Mouse (Mus musculus) lung, postnatal 4 days (tissue): ENCODE data around the gene Xpnpep3.

Experiments
- DNase-seq, 2 experiments: peaks; one replicate each; pipeline ENCODE4 v3.0.0; 2021

Gene Xpnpep3

DNA sequence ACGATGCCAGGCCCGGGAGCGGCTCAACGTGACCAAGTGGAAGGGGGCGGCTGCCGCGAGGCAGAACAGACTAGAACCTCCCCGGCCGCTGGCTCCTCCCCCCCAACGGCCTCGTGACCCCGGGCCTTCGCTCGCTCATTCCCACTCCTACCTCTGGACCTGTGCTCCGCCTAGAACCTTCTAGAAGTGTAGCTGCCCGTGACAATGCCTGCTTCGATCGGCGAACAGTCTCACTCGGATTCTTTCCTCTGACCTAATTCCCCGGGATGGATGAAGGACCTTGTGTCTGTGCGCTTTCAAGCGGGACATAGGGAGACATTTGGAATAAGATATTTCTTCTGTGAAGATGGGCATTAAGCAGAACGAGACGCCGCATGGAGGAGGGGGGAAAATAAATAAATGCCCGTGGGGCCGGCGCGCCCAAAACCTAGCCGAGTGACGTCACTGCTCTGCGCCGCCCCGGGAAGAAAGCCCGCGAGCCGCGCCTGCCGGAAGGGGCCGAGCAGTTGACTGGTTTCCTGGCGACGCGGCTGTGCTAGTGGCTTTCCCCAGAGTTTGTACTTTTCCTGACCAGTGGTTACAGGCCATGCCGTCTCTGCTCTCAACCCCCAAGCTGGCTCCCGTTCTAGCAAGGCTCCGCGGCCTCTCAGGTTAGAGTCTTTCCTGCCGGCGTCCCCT is at the start of gene Xpnpep3, which contains the start of gene St13:
Gene Xpnpep3 (plus strand): TSS at position 501 of the 678 bp plus-strand sequence.
Gene St13 (minus strand): TSS at position 440 of the 678 bp plus-strand sequence.
- DNase-seq, result peak; percentile 98

DNA sequence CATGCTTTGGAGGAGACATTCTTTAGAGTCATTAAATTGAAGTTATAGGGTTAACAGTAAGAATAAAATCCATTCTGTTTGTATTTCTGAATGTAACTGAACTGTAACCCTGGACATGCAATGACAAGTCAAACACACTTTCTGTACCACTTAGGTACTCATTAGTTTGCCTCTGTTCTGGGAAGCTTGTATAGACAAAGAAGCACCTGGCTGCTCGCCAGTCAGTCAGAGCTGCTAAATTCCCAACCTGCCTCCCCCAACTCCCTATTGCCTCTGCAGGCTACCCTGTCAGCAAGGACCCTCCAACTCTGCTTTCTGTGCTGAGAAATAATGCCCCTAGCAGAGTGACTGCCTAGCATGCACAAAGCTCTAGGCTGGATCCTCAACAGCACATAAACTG is 49.5 kb upstream of the Xpnpep3 start:
- no peak for DNase-seq

GRCm38 (mm10) chr15:81352638-81353037 is 47.3 kb upstream of the Xpnpep3 start:
- no peak for DNase-seq

DNA sequence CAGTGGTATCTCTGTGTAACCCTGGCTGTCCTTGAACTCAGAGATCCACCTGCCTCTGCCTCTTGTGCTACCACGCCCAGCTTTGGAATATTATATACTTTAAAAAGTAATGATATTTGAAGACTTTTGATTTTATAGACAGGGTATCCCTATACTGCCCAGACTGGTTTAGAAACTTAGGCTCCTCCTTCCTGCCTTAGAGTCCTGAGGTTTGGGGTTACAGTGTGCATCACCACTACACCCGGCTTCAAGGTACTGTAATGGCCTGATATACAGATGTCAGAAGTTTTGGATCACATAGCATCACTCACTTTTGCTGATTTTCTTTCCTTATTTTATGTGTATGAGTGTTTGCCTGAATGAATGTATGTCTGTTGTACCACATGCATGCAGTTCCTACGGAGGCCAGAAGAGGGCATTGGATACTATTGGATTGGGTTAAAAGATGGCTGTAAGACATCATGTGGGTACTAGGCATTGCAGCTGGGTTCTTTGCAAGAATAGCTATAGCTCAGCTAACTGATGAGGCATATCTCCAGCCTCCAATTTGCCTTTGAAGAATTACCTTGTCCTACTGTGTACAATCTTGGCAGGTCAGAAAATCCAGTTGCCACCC is 44.7 kb upstream of the Xpnpep3 start:
- DNase-seq, result peak in 1 of 2 experiments; percentile 57

DNA sequence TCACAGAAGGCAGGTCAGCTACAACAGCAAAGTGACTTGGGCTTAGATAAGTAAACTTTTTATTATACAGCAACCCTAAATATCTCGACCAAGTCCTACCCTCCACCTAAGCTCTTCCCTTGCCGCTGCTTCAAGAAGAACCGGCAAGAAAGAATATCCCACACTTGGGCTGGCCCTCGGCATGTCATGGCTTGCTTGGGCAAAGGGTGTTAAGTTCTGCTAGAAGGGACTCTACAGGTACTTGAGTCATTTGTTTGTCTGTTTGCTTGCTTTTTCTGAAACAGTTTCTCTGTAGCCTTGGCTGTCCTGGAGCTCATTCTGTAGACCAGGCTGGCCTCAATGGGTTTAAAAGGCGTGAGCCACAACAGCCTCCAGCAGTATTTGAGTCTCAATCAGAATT is 43.0 kb upstream of the Xpnpep3 start:
- DNase-seq, result no peak

GRCm38 (mm10) chr15:81358943-81359342 is 41.0 kb upstream of the Xpnpep3 start:
- no peak for DNase-seq

GRCm38 (mm10) chr15:81359421-81359820 is 40.5 kb upstream of the Xpnpep3 start:
- no peak for DNase-seq

DNA sequence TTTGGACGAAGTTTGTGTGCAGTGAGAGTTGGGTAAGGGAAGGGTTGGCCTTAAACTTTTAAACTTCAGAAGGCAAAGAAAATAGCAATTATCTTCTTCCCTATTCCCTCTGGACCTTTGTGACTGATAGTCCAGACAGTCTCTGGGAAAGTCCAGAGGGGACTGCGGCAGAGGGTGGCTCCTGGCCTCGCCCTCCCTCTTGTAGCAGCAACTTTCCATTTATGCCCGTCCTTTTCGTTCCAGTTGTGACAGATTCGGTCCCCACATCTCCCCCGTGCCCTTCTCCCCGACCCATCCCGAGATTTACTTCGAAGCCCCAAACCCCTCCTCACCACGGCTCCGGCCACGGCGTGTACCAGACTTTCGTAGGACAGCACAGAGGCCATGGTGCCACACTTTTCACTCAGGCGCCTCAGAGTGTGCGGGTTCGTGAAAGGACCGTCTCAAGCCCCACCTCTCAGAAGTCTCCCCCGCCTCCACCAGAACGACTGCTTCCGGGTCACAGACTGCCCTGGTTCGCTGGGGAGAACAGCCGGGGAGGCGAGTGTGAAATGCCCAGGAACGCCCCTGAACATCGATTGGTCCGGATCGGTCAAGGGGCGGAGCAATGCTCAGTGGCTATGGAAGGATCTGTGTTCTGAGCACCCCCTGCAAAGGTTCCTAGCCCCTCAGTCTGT is 39.5 kb upstream of the Xpnpep3 start, which contains the start of gene Slc25a17:
Gene Slc25a17 (minus strand): TSS at position 468 of the 677 bp plus-strand sequence.
- peak; percentile 97 for DNase-seq

DNA sequence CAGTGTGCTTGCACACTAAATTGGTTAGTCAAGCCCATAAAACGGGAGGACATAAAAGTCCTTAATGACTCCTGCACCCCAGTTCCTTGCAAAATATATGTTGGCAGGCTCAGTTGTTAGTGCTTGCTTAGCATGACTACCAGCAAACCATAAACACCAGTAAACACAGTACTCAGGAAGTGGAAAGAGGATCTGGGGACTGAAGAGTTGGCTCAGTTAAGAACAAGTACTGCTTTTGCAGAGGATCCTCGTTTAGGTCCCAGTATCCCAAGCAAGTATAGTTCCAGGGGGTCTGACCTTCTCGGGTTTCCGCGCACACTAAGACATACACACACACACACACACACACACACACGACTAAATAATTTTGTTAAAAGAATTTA is 38.9 kb upstream of the Xpnpep3 start:
- DNase-seq, result no peak

DNA sequence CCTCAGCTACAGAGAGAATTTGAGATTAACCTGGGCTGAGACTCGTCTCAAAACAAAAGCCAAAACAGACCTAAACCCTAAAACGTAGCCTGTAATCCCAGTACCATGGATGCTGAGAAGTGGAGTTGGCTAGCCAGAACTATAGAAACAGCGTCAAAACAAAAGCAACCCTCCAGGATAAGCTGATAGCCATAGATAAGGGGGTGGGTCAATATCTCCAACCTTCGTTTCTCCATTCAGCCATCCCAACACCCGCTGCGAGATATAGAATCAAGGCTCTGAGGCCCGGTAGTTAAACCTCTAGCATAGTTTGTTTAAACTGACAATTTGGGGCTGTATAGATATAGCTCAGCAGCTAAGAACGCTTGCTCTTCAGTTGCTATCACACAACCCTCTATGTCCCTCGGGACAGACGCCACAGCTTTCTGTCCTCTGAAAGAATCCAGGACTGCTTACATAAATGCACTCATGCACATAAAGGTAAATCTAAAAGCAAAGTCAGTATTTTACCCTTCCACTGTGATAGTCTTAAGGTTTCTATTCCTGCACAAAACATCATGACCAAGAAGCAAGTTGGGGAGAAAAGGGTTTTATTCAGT is 38.4 kb upstream of the Xpnpep3 start:
- no peak for DNase-seq

GRCm38 (mm10) chr15:81362501-81362900 is 37.4 kb upstream of the Xpnpep3 start:
- no peak for DNase-seq

DNA sequence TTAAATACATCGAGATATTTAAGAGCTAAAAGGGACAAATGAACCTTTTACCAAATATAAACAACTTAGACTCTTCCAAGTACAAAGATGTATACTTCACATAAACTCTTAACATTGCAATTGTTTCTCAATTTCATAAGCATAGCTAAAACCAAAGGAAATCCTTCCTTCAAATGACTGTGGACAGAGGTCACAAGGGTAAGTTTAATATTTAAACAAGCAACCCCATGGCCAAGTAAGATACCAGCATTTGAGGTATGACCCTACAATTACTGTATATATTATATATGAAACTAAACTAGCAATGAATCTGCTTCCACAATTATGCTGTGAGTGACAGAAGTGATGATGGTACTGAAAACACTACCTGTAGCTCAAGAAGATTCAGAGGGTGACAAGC is 35.7 kb upstream of the Xpnpep3 start:
- DNase-seq, result no peak

- DNase-seq, result no peak
Measured at GRCm38 (mm10) chr15:81365246-81365645, 34.7 kb upstream of the Xpnpep3 start.

- DNase-seq, result no peak
Measured at GRCm38 (mm10) chr15:81366241-81366640, 33.7 kb upstream of the Xpnpep3 start.

DNA sequence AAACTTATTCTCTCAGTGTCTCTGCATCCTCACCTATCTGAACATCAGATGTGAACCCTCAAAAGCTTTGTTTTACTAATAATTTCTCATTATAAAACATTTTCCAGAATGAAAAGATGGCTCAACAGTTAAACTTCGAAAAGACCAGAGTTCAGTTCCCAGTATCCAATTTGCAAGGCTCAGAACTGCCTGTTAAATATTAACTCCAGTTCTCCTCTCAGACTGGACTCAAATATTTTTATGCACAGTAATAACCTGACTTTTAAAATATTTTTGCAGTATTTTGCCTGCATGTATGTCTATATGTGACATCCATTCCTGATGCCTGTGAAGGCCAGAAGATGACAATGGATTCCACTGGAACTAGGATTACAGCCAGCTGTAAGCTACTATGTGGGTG is 31.3 kb upstream of the Xpnpep3 start:
- no peak for DNase-seq

- no peak for DNase-seq
Measured at GRCm38 (mm10) chr15:81370356-81370755, 29.6 kb upstream of the Xpnpep3 start.

DNA sequence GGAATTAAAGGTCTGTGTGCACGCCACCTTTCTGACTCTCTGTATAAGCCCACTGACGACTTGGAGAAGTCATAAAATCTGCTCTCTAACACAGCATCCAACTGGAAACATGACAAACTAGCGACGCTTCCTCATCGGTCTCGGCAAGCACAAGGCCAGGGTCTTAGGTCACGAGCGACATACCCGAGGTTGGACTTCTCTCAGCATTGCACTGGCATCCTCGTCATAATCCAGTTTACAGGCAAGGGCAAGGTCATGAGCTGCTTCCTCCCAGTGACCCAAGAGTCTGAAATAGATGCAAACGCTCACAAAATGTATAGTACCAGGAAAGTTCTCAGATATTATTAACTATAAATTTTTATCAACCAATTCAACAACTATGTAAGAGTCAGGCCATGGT is 25.3 kb upstream of the Xpnpep3 start:
- no peak for DNase-seq

DNA sequence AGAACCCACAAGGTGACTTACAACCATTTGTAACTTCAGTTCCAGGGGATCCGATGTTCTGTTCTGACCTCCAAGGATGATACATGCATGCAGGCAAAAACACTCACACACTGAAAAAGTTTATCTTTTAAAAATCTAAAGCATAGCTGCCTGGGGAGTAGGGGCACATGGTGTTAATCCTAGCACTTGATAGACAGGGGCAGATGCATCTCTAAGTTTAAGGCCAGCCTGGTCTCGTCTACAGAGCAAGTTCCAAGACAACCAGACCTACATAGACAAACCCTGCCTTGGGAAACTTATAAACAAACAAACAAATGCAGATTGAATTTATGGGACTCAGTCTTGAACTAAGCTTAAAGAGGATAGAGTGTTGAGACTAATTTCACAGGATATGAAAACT is 21.1 kb upstream of the Xpnpep3 start:
- DNase-seq, result no peak

GRCm38 (mm10) chr15:81386327-81386726 is 13.6 kb upstream of the Xpnpep3 start:
- DNase-seq, result no peak

GRCm38 (mm10) chr15:81392997-81393396 is 6.9 kb upstream of the Xpnpep3 start:
- peak; percentile 43 to 49 for DNase-seq

GRCm38 (mm10) chr15:81394211-81394915 is 5.6 kb upstream of the Xpnpep3 start:
- no peak for DNase-seq

GRCm38 (mm10) chr15:81398189-81398588 is 1.7 kb upstream of the Xpnpep3 start:
- DNase-seq, result no peak

DNA sequence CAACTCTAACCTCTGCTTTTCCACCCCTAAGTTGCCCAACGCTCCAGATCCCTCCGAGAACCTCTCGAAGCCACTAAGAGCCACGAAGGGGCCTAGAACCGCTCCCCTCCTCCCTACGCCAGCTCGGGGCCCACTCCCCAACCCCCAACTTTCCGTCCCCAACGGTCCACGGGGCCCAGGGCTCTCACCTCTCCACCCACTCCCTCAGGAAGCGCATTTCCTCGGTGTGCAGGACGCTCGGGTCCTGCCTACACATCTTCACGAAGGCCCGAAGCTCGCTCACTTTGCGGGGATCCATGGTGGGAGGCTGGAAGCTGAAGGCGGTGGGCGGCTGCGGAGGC is 671 bp upstream of the Xpnpep3 start:
- no peak for DNase-seq
